Mouse (Mus musculus) olfactory bulb, adult 2 months (tissue): ENCODE results near the gene Cyp2s1. TPM values are rescaled to one million over a fixed set of nuclear protein-coding genes. Genes with fewer than 3 reads are reported as not detected.
A peak's percentile ranks its signal among the peaks of the same experiment; 100 is the strongest.

Experiments used
- H3K27ac ChIP-seq: fragments of 200-500 bp; 2 replicates; pipeline ENCODE4 v1.5.1; 2012; ENCODE audit warnings: low read depth, low read length; ENCODE audit not compliant: insufficient read depth
- H3K4me1 ChIP-seq: fragments of 200-500 bp; 2 replicates; pipeline ENCODE4 v1.6.1; 2012; ENCODE audit warnings: low read length; ENCODE audit not compliant: control insufficient read depth, insufficient read depth
- H3K4me3 ChIP-seq: fragments of 200-500 bp; 2 replicates; pipeline ENCODE4 v1.5.1; 2012; ENCODE audit warnings: mild to moderate bottlenecking, low read depth, low read length, moderate library complexity; ENCODE audit not compliant: insufficient read depth
- CTCF ChIP-seq: fragments of 200-500 bp; IDR thresholded peaks from 2 replicates; pipeline ENCODE4 v1.5.1; 2012; ENCODE audit warnings: low read depth, mild to moderate bottlenecking, low read length, moderate library complexity; ENCODE audit not compliant: insufficient read depth
- POLR2A ChIP-seq: fragments of 200-500 bp; IDR thresholded peaks from 2 replicates; pipeline ENCODE4 v1.6.1; 2012; ENCODE audit warnings: mild to moderate bottlenecking, low read depth, low read length, moderate library complexity; ENCODE audit not compliant: insufficient read depth
- WGBS: fragments of 180-500 bp; shearing (Covaris S2); methylation state at CpG from one replicate; pipeline ENCODE4 v1.1.7; 2018; 5-methylcytosine and 5-hydroxymethylcytosine counted together
- polyA plus RNA-seq: library from polyadenylated mRNA; stranded (reverse); fragments of >200 nt; gene quantifications from 2 replicates; pipeline ENCODE4 v1.2.4, GENCODE M21; 2012; ENCODE audit warnings: low replicate concordance; ENCODE audit not compliant: missing spikeins, insufficient read depth, insufficient read length

Gene Cyp2s1
- polyA plus RNA-seq, 1 experiment, result not detected

DNA sequence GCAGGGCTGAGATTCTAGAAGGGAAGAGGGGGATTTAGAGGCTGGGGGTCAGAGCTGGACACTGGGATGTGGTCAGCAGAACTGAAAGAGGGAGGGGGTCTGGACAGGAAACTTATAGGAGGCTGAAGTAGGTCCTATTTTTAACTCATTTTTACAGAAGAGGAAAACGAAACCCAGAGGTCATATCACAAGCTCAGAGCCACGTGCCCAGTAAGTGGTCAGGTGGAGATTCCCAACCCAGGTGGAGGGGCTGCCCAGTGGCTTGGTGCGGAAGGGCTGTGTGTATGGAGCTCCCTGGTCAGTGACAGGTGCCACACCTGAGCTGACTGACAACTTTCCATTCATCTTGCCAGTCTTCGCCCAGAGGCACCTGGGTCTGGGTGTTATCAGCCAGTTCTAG is 29.7 kb downstream of the Cyp2s1 start:
- Histone ChIP-seq H3K4me3 (no peak overlapping the region), H3K27ac (no peak overlapping the region), H3K4me1 (peaks cover 12% of the 10 kb centered on the region)
- WGBS, result 86% methylated on average over 4 of the region's 4 CpGs
- TF ChIP-seq POLR2A (no peak), CTCF (no peak)

GRCm38 (mm10) chr7:25785752-25786151 is 31.0 kb downstream of the Cyp2s1 start:
- TF ChIP-seq CTCF (no peak), POLR2A (no peak)
- no peak overlapping the region for H3K4me3 ChIP-seq
- WGBS, result 80% methylated on average over 4 of the region's 4 CpGs
- peaks cover 21% of the 10 kb centered on the region for H3K4me1 ChIP-seq
- no peak overlapping the region for H3K27ac ChIP-seq

- Histone ChIP-seq H3K4me3 (no peak overlapping the region), H3K4me1 (peaks cover 21% of the 10 kb centered on the region), H3K27ac (no peak overlapping the region)
- TF ChIP-seq CTCF (no peak), POLR2A (no peak)
- WGBS, result 63% methylated on average over 1 of the region's 1 CpGs
These were observed 31.9 kb downstream of the Cyp2s1 start for GRCm38 (mm10) chr7:25784808-25785207.

GRCm38 (mm10) chr7:25783746-25784145 is 33.0 kb downstream of the Cyp2s1 start:
- Histone ChIP-seq H3K4me3 (no peak overlapping the region), H3K27ac (no peak overlapping the region), H3K4me1 (peaks cover 16% of the 10 kb centered on the region)
- WGBS, result 83% methylated on average over 8 of the region's 8 CpGs
- no peak for TF ChIP-seq POLR2A
- no peak for TF ChIP-seq CTCF

DNA sequence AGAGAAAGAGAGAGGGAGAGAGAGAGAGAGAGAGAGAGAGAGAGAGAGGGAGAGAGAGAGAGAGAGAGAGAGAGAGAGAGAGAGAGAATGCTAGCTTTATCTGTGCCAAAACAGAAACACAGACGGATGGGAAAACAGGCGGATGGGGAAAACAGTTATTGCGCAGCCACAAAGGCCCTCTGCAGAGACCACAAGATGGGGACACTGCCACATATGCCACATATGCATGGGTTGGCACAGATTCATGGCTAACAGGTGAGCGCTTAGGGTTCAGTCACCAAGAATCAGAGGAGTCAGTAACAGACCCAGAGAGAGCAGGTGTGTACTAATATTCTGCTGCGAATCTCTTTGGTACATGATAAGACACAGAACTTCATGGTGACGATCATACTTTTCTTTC is 34.0 kb downstream of the Cyp2s1 start:
- Histone ChIP-seq H3K4me1 (peaks cover 9% of the 10 kb centered on the region), H3K4me3 (no peak overlapping the region), H3K27ac (no peak overlapping the region)
- TF ChIP-seq POLR2A (no peak), CTCF (no peak)
- WGBS, result 82% methylated on average over 6 of the region's 6 CpGs

DNA sequence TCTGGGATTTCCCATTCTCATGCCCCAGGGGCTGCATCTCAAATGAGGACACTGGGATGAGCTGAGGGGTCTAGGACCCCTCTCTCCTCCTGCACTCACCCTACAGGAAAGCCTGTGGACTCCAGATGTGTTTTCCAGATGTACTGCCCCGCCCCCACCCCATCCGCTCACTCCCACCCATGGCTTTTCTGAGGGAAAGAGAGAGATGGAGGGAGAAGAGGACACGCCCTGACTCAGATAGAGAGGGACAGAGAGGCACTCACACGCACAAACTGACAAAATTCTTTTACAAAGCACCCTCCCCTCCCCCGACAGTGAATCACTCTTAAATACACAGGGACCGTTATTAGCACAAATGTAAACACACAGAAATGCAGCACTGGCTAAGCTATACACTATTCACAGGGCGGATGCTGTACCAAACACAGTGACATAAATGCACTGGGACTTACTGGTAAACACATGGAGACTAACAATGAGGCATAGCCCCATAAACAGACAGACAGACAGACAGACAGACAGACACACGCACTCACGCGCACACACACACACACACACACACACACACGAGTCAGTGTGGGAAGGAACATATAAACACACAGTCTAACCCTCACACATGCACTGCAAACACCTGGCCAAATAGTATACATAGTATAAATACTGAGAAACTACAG is 34.6 kb downstream of the Cyp2s1 start:
- TF ChIP-seq CTCF (no peak), POLR2A (no peak)
- no peak overlapping the region for H3K27ac ChIP-seq
- H3K4me1 ChIP-seq, result peaks cover 9% of the 10 kb centered on the region
- H3K4me3 ChIP-seq, result peak overlapping the region; percentile 47
- WGBS, result 29% methylated on average over 11 of the region's 11 CpGs

GRCm38 (mm10) chr7:25781321-25781936 is 35.3 kb downstream of the Cyp2s1 start:
- H3K4me3 ChIP-seq, result peak overlapping the region; percentile 47
- WGBS, result 7% methylated on average over 33 of the region's 33 CpGs

DNA sequence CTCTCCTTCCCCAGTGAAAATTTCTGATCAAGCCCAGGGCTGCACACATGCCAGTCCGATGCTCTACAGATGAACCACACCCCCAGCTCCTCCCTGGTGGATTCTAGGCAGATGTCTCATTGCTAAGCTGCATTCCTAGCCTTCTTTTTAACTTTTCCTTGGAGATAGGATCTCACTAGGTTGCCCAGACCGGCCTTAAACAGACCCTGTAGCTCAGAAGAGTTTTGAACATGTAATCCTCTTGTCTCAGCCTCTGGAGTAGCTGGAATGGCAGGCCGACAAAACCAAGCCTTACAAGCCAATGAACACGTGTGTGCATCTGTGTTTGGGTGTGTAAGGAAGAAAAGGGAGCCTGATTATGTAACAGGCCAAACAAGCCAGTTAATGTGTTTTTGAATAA is 36.0 kb downstream of the Cyp2s1 start:
- no peak for TF ChIP-seq CTCF
- TF ChIP-seq POLR2A, result no peak
- no peak overlapping the region for H3K4me3 ChIP-seq
- peak overlapping the region; percentile 12; the same call in 1 of the 2 replicates for H3K27ac ChIP-seq
- 54% methylated on average over 4 of the region's 4 CpGs for WGBS
- H3K4me1 ChIP-seq, result peaks cover 9% of the 10 kb centered on the region

More at GRCm38 (mm10) chr7:25781321-25781936, 35.3 kb downstream of the Cyp2s1 start:
- Histone ChIP-seq H3K4me1 (peaks cover 9% of the 10 kb centered on the region), H3K27ac (peak overlapping the region; percentile 12)
- TF ChIP-seq POLR2A (no peak), CTCF (no peak)

DNA sequence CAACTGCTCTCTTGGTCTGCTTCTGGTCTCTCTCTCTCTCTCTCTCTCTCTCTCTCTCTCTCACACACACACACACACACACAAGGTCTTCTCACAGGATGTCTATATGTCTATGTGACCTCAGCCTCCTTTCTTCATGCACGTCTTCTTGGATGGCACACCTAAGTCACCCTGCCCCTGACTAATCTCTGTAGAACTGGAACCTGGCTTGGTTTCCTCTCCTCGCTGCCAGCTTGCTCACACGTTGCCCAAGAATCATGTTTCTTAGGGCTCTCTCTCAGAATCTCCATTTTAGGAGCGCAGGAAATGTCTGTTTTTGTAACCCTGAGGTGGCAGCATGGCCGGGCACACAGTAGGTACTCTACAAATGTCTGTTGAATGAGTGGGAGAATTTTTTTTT is 36.7 kb downstream of the Cyp2s1 start:
- TF ChIP-seq CTCF, result no peak
- no peak for TF ChIP-seq POLR2A
- 94% methylated on average over 5 of the region's 5 CpGs for WGBS
- Histone ChIP-seq H3K4me3 (no peak overlapping the region), H3K4me1 (peaks cover 9% of the 10 kb centered on the region), H3K27ac (no peak overlapping the region)
